Mouse (Mus musculus) neural tube, embryonic 11.5 days (tissue): ENCODE measurements around the gene Angptl2. TPM values are rescaled to one million over a fixed set of nuclear protein-coding genes. Genes with fewer than 3 reads are reported as not detected.

Experiments
- ATAC-seq: fragments of 200-750 bp; cut with Nextera tagmentation; 2 replicates; pipeline ENCODE4 v1.8.0; 2017; ENCODE audit warnings: moderate number of reproducible peaks, mild to moderate bottlenecking, moderate TSS enrichment, moderate library complexity; ENCODE audit not compliant: insufficient read depth, low FRiP score, low TSS enrichment
- DNase-seq: peaks from one replicate; pipeline ENCODE4 v3.0.0-alpha.2; 2015; ENCODE audit warnings: low spot score
- H3K27ac ChIP-seq: fragments of 300-500 bp; sonication (generic); 2 replicates; pipeline ENCODE4 v1.5.1; 2014; ENCODE audit warnings: low read depth, mild to moderate bottlenecking, low read length
- H3K27me3 ChIP-seq: fragments of 300-500 bp; sonication (generic); 2 replicates; pipeline ENCODE4 v1.6.1; 2014; ENCODE audit warnings: mild to moderate bottlenecking, low read length, mixed read lengths; ENCODE audit not compliant: control insufficient read depth, insufficient read depth
- H3K36me3 ChIP-seq: fragments of 300-500 bp; sonication (generic); 2 replicates; pipeline ENCODE4 v1.6.1; 2014; ENCODE audit warnings: mild to moderate bottlenecking, low read length, moderate library complexity, mixed read lengths; ENCODE audit not compliant: control insufficient read depth, insufficient read depth
- H3K4me1 ChIP-seq: fragments of 300-500 bp; sonication (generic); 2 replicates; pipeline ENCODE4 v1.6.1; 2014; ENCODE audit warnings: low read length, mixed read lengths; ENCODE audit not compliant: control insufficient read depth, insufficient read depth
- H3K4me2 ChIP-seq: fragments of 300-500 bp; sonication (generic); 2 replicates; pipeline ENCODE4 v1.6.1; 2014; ENCODE audit warnings: low read depth, mild to moderate bottlenecking, moderate library complexity
- H3K4me3 ChIP-seq: fragments of 300-500 bp; sonication (generic); 2 replicates; pipeline ENCODE4 v1.5.1; 2014; ENCODE audit warnings: low read depth, low read length
- H3K9ac ChIP-seq: fragments of 300-500 bp; sonication (generic); 2 replicates; pipeline ENCODE4 v1.6.1; 2014; ENCODE audit warnings: mild to moderate bottlenecking, low read length
- H3K9me3 ChIP-seq: fragments of 300-500 bp; sonication (generic); 2 replicates; pipeline ENCODE4 v1.6.1; 2016; ENCODE audit warnings: low read length; ENCODE audit not compliant: control insufficient read depth
- WGBS: fragments of 180-500 bp; shearing (Covaris S2); extraction: QIAGEN DNeasy Blood & Tissue Kit; methylation state at CpG from one replicate; pipeline ENCODE4 v1.1.7; 2014; 5-methylcytosine and 5-hydroxymethylcytosine counted together
- polyA plus RNA-seq: library from polyadenylated mRNA; unstranded; fragments of >200 nt; fragmentation: Nextera tagmentation; extraction: Ambion mirVana; gene quantifications from 2 replicates; pipeline ENCODE4 v1.2.1, GENCODE M21; 2014

Angptl2 gene
- polyA plus RNA-seq, 1 experiment from 2014 or later, result 26.5 TPM

GRCm38 (mm10) chr2:33187874-33188273 is 28.0 kb upstream of the Angptl2 start:
- H3K9me3 ChIP-seq, result no peaks in the 10 kb centered on the region
- WGBS, result 93% methylated on average over 2 of the region's 2 CpGs
- no peak overlapping the region for H3K4me2 ChIP-seq
- no peaks in the 10 kb centered on the region for H3K4me1 ChIP-seq
- H3K36me3 ChIP-seq, result no peaks in the 10 kb centered on the region
- no peak overlapping the region for H3K9ac ChIP-seq
- no peak for ATAC-seq
- DNase-seq, result no peak
- H3K27ac ChIP-seq, result no peak overlapping the region
- H3K27me3 ChIP-seq, result no peaks in the 10 kb centered on the region
- H3K4me3 ChIP-seq, result no peak overlapping the region

GRCm38 (mm10) chr2:33188925-33189670 is 26.8 kb upstream of the Angptl2 start:
- H3K27me3 ChIP-seq, result no peaks in the 10 kb centered on the region
- no peak overlapping the region for H3K4me2 ChIP-seq
- H3K36me3 ChIP-seq, result no peaks in the 10 kb centered on the region
- DNase-seq (no peak), ATAC-seq (no peak)
- no peaks in the 10 kb centered on the region for H3K9me3 ChIP-seq
- no peak overlapping the region for H3K27ac ChIP-seq
- H3K4me3 ChIP-seq, result no peak overlapping the region
- no peaks in the 10 kb centered on the region for H3K4me1 ChIP-seq
- 80% methylated on average over 6 of the region's 6 CpGs for WGBS
- no peak overlapping the region for H3K9ac ChIP-seq

- no peaks in the 10 kb centered on the region for H3K36me3 ChIP-seq
- no peak overlapping the region for H3K4me2 ChIP-seq
- no peak overlapping the region for H3K9ac ChIP-seq
- H3K4me1 ChIP-seq, result no peaks in the 10 kb centered on the region
- no peak overlapping the region for H3K4me3 ChIP-seq
- no peak overlapping the region for H3K27ac ChIP-seq
- no peaks in the 10 kb centered on the region for H3K9me3 ChIP-seq
- WGBS, result 84% methylated on average over 3 of the region's 3 CpGs
- no peak for ATAC-seq
- DNase-seq, result no peak
- no peaks in the 10 kb centered on the region for H3K27me3 ChIP-seq
Observed at GRCm38 (mm10) chr2:33189976-33190375, 25.9 kb upstream of the Angptl2 start.

GRCm38 (mm10) chr2:33200368-33201068 is 15.4 kb upstream of the Angptl2 start:
- Histone ChIP-seq H3K27me3 (no peaks in the 10 kb centered on the region), H3K9me3 (no peaks in the 10 kb centered on the region), H3K4me1 (no peaks in the 10 kb centered on the region), H3K27ac (no peak overlapping the region), H3K36me3 (no peaks in the 10 kb centered on the region), H3K9ac (no peak overlapping the region), H3K4me2 (no peak overlapping the region), H3K4me3 (no peak overlapping the region)
- no peak for ATAC-seq
- DNase-seq, result no peak
- WGBS, result 73% methylated on average over 14 of the region's 14 CpGs

GRCm38 (mm10) chr2:33203284-33203683 is 12.6 kb upstream of the Angptl2 start:
- DNase-seq (no peak), ATAC-seq (no peak)
- Histone ChIP-seq H3K9me3 (no peaks in the 10 kb centered on the region), H3K4me2 (no peak overlapping the region), H3K27ac (no peak overlapping the region), H3K4me3 (no peak overlapping the region), H3K27me3 (no peaks in the 10 kb centered on the region), H3K4me1 (0 out of 2 replicates have a peak, but pooled peaks cover 5% of the 10 kb centered on the region), H3K36me3 (no peaks in the 10 kb centered on the region), H3K9ac (no peak overlapping the region)
- 63% methylated on average over 6 of the region's 6 CpGs for WGBS

- Histone ChIP-seq H3K36me3 (no peaks in the 10 kb centered on the region), H3K27me3 (no peaks in the 10 kb centered on the region), H3K4me1 (0 out of 2 replicates have a peak, but pooled peaks cover 5% of the 10 kb centered on the region), H3K9me3 (no peaks in the 10 kb centered on the region), H3K27ac (no peak overlapping the region), H3K9ac (no peak overlapping the region), H3K4me3 (no peak overlapping the region), H3K4me2 (no peak overlapping the region)
- WGBS, result 85% methylated on average over 5 of the region's 5 CpGs
- DNase-seq (no peak), ATAC-seq (no peak)
Observed at GRCm38 (mm10) chr2:33204980-33205379, 10.9 kb upstream of the Angptl2 start.

GRCm38 (mm10) chr2:33205939-33206525 is 9.8 kb upstream of the Angptl2 start:
- Histone ChIP-seq H3K27ac (no peak overlapping the region), H3K4me3 (no peak overlapping the region), H3K9me3 (no peaks in the 10 kb centered on the region), H3K4me2 (no peak overlapping the region), H3K9ac (no peak overlapping the region), H3K4me1 (0 out of 2 replicates have a peak, but pooled peaks cover 5% of the 10 kb centered on the region), H3K27me3 (no peaks in the 10 kb centered on the region), H3K36me3 (no peaks in the 10 kb centered on the region)
- 41% methylated on average over 14 of the region's 14 CpGs for WGBS
- DNase-seq (no peak), ATAC-seq (no peak)

- no peak for ATAC-seq
- DNase-seq, result no peak
- no peak overlapping the region for H3K4me2 ChIP-seq
- no peak overlapping the region for H3K4me3 ChIP-seq
- no peak overlapping the region for H3K9ac ChIP-seq
- no peaks in the 10 kb centered on the region for H3K36me3 ChIP-seq
- 0 out of 2 replicates have a peak, but pooled peaks cover 5% of the 10 kb centered on the region for H3K4me1 ChIP-seq
- H3K27ac ChIP-seq, result no peak overlapping the region
- H3K9me3 ChIP-seq, result no peaks in the 10 kb centered on the region
- WGBS, result 20% methylated on average over 4 of the region's 4 CpGs
- H3K27me3 ChIP-seq, result no peaks in the 10 kb centered on the region
Observed at GRCm38 (mm10) chr2:33207069-33207468, 8.8 kb upstream of the Angptl2 start.
